Mouse (Mus musculus): ENCODE results near the gene Olfr157.

- TF ChIP-seq POLR2A (IDR thresholded peaks at IDR 0.05; ENCODE audit: control insufficient read depth, low read depth, low read length): no peak
- no peak for TF ChIP-seq CTCF (IDR thresholded peaks at IDR 0.05; ENCODE audit: control insufficient read depth, insufficient read depth, insufficient replicate concordance, low read depth, low read length)
These were observed 1.7 kb downstream of the Olfr157 start for GRCm38 (mm10) chr4:43838326-43838725.

Measured in testis, adult 2 months (tissue).